Mouse (Mus musculus) C2C12 (cell line): ENCODE results near the gene Polk.

Source experiments
- CTCF ChIP-seq: IDR thresholded peaks from one replicate; pipeline ENCODE4 v1.5.1; 2011; ENCODE audit not compliant: control insufficient read depth, insufficient read depth, insufficient read length
- MAX ChIP-seq: IDR thresholded peaks from one replicate; pipeline ENCODE4 v1.6.1; 2011; ENCODE audit warnings: mild to moderate bottlenecking, control low read depth
- MYOD1 ChIP-seq: IDR thresholded peaks from one replicate; pipeline ENCODE4 v1.6.1; 2011; ENCODE audit warnings: low read depth; ENCODE audit not compliant: control insufficient read depth, insufficient read length
- MYOG ChIP-seq: IDR thresholded peaks from one replicate; pipeline ENCODE4 v1.6.1; 2011; ENCODE audit not compliant: control insufficient read depth, insufficient read length; ENCODE audit errors: extremely low read depth
- USF1 ChIP-seq: IDR thresholded peaks from one replicate; pipeline ENCODE4 v1.6.1; 2011; ENCODE audit warnings: low read depth, mild to moderate bottlenecking, control low read depth, moderate library complexity

DNA sequence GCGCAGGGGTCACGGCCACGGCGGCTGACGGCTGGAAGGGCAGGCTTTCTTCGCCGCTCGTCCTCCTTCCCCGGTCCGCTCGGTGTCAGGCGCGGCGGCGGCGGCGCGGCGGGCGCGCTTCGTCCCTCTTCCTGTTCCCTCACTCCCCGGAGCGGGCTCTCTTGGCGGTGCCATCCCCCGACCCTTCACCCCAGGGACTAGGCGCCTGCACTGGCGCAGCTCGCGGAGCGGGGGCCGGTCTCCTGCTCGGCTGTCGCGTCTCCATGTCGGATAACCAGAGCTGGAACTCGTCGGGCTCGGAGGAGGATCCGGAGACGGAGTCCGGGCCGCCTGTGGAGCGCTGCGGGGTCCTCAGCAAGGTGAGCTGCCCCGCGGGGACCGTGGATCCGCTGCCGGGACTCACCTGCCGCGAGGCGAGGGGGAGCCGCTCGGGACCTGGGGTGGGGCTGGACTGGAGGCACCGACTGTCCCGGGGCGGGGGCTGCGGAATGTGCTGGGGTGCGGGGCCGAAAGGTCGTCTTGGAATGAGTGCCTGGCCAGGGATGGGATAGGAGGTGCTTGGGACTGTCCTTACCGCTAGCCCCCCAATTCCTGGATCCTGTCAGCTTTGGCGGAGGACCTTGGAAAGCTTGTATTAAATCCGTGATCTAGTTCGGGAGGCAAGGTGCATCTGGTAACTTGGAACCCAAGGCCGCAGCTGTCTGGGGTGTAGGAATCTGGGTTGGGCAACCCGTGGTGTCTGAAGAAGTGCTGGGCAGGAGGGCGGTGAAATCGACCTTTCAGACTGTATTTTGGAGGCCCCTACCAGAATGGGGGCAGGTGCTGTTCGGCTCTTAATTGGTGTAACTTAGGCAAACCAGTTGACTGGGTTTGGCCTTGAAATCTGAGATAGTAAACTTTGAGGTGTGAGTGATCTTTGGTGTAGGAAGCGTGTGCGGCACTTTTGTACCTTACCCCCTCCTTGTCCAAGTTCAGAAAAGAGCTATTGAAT lies 817 bp upstream of the Polk start:
- TF ChIP-seq USF1 = no peak
- TF ChIP-seq CTCF = no peak
- no peak for TF ChIP-seq MYOG
- TF ChIP-seq MAX = no peak
- no peak for TF ChIP-seq MYOD1
